Mouse (Mus musculus): ENCODE results near the gene Tnrc18. TPM values are rescaled to one million over a fixed set of nuclear protein-coding genes. Genes with fewer than 3 reads are reported as not detected.
"Not testable (repeated sequence)": the region's sequence is repeated elsewhere in the genome, so short reads cannot be mapped to it uniquely, and the experiment has no call there.

Tnrc18 gene
- polyA plus RNA-seq (2012; rRNA removed): 38.1 and 38.2 TPM in 2 replicates

- DNase-seq (ENCODE audit: extremely low spot score in 1 of 2, low spot score in 1 of 2): peak; percentile 98 to 100
These were observed at the start of gene Tnrc18 for GRCm38 (mm10) chr5:142817524-142818434. Tnrc18 (minus strand) TSS chr5:142817662.

GRCm38 (mm10) chr5:142857763-142858229 lies 40.3 kb upstream of the Tnrc18 start:
- peak; percentile 35 to 84 for DNase-seq (ENCODE audit: extremely low spot score in 1 of 2, low spot score in 1 of 2)

GRCm38 (mm10) chr5:142856408-142856807 lies 38.9 kb upstream of the Tnrc18 start:
- no peak for DNase-seq (ENCODE audit: extremely low spot score in 1 of 2, low spot score in 1 of 2)

- DNase-seq (ENCODE audit: extremely low spot score in 1 of 2, low spot score in 1 of 2): peak in 1 of 2 experiments; percentile 55
These were observed 37.4 kb upstream of the Tnrc18 start for GRCm38 (mm10) chr5:142854877-142855276.

- no peak for DNase-seq (ENCODE audit: extremely low spot score in 1 of 2, low spot score in 1 of 2)
These were observed 36.1 kb upstream of the Tnrc18 start for GRCm38 (mm10) chr5:142853585-142853984.

GRCm38 (mm10) chr5:142851681-142852049 lies 34.2 kb upstream of the Tnrc18 start:
- no peak for DNase-seq (ENCODE audit: extremely low spot score in 1 of 2, low spot score in 1 of 2)

GRCm38 (mm10) chr5:142850916-142851680 lies 33.6 kb upstream of the Tnrc18 start:
- no peak for DNase-seq (ENCODE audit: extremely low spot score in 1 of 2, low spot score in 1 of 2)

GRCm38 (mm10) chr5:142850476-142850875 lies 33.0 kb upstream of the Tnrc18 start:
- DNase-seq (ENCODE audit: extremely low spot score in 1 of 2, low spot score in 1 of 2): no peak

GRCm38 (mm10) chr5:142848911-142849310 lies 31.4 kb upstream of the Tnrc18 start:
- no peak for DNase-seq (ENCODE audit: extremely low spot score in 1 of 2, low spot score in 1 of 2)

GRCm38 (mm10) chr5:142848149-142848548 lies 30.7 kb upstream of the Tnrc18 start:
- no peak for DNase-seq (ENCODE audit: extremely low spot score in 1 of 2, low spot score in 1 of 2)

- no peak for DNase-seq (ENCODE audit: extremely low spot score in 1 of 2, low spot score in 1 of 2)
These were observed 27.0 kb upstream of the Tnrc18 start for GRCm38 (mm10) chr5:142844467-142844866.

- peak in 1 of 2 experiments; percentile 30 for DNase-seq (ENCODE audit: extremely low spot score in 1 of 2, low spot score in 1 of 2)
These were observed 24.7 kb upstream of the Tnrc18 start for GRCm38 (mm10) chr5:142842137-142842642.

GRCm38 (mm10) chr5:142841372-142842136 lies 24.1 kb upstream of the Tnrc18 start:
- DNase-seq (ENCODE audit: extremely low spot score in 1 of 2, low spot score in 1 of 2): no peak

GRCm38 (mm10) chr5:142837427-142837826 lies 20.0 kb upstream of the Tnrc18 start:
- not testable (repeated sequence) for DNase-seq (ENCODE audit: extremely low spot score in 1 of 2, low spot score in 1 of 2)

GRCm38 (mm10) chr5:142836891-142837290 lies 19.4 kb upstream of the Tnrc18 start:
- DNase-seq (ENCODE audit: extremely low spot score in 1 of 2, low spot score in 1 of 2): no peak

- DNase-seq (ENCODE audit: extremely low spot score in 1 of 2, low spot score in 1 of 2): peak in 1 of 2 experiments; percentile 37
These were observed 16.4 kb upstream of the Tnrc18 start for GRCm38 (mm10) chr5:142833646-142834438.

GRCm38 (mm10) chr5:142826131-142826530 lies 8.7 kb upstream of the Tnrc18 start:
- no peak for DNase-seq (ENCODE audit: extremely low spot score in 1 of 2, low spot score in 1 of 2)

- no peak for DNase-seq (ENCODE audit: extremely low spot score in 1 of 2, low spot score in 1 of 2)
These were observed 8.2 kb upstream of the Tnrc18 start for GRCm38 (mm10) chr5:142825665-142826064.

GRCm38 (mm10) chr5:142824091-142824490 lies 6.6 kb upstream of the Tnrc18 start:
- DNase-seq (ENCODE audit: extremely low spot score in 1 of 2, low spot score in 1 of 2): no peak

All from frontal cortex, adult 2 months (tissue).